Mouse (Mus musculus) erythroblast, embryonic 14.5 days (primary cell): ENCODE results near the gene Map3k9.

Experiments used
- GATA1 ChIP-seq: IDR thresholded peaks from 2 replicates; pipeline ENCODE4 v1.6.1; 2012; ENCODE audit warnings: low read length, inconsistent platforms, mixed read lengths
- TAL1 ChIP-seq: IDR thresholded peaks from 3 replicates; pipeline ENCODE4 v1.6.1; 2012; ENCODE audit warnings: low read length, inconsistent platforms, mixed read lengths

DNA sequence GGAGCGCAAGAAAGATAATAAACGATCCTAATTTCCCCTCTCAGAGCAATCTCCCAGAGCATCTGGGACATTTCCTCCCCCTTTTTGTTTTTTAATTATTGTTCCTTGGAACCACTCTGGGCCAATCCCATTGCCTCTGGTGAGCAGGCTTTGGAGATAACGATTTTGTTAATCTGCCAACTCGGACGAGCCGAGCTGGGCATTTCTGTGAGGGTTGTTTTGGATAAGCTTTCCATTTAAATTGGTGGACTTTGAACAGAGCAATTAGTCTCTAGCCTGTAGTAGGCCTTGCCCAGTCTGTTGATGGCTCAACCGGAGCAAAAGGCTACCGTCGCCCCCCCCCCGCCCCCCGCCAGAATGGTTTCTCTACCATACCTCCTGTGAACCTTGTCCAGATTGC, 27.0 kb upstream of the Map3k9 start:
- TF ChIP-seq TAL1, result no peak
- TF ChIP-seq GATA1, result no peak
